Mouse (Mus musculus) adrenal gland, adult 18-20 months (tissue): ENCODE data around the gene Hdac11. TPM values are rescaled to one million over a fixed set of nuclear protein-coding genes. Genes with fewer than 3 reads are reported as not detected.
"Not testable (repeated sequence)": the region's sequence is repeated elsewhere in the genome, so short reads cannot be mapped to it uniquely, and the experiment has no call there.

Experiments used
- DNase-seq, 2 experiments: peaks; one replicate each; pipeline ENCODE4 v3.0.0; 2021 to 2022; ENCODE audit warnings: low spot score in 2 of 2
- total RNA-seq, 2 experiments: library from RNA; stranded (reverse); gene quantifications; 1 replicate in 1 of 2; 2 replicates in 1 of 2; pipeline ENCODE4 v1.2.3; 2021

The Hdac11 gene
- total RNA-seq, 2 experiments from 2014 or later: 7.1 to 10.9 TPM

- DNase-seq: no peak
Measured at GRCm38 (mm10) chr6:91198456-91198855, 42.0 kb downstream of the Hdac11 start.

DNA sequence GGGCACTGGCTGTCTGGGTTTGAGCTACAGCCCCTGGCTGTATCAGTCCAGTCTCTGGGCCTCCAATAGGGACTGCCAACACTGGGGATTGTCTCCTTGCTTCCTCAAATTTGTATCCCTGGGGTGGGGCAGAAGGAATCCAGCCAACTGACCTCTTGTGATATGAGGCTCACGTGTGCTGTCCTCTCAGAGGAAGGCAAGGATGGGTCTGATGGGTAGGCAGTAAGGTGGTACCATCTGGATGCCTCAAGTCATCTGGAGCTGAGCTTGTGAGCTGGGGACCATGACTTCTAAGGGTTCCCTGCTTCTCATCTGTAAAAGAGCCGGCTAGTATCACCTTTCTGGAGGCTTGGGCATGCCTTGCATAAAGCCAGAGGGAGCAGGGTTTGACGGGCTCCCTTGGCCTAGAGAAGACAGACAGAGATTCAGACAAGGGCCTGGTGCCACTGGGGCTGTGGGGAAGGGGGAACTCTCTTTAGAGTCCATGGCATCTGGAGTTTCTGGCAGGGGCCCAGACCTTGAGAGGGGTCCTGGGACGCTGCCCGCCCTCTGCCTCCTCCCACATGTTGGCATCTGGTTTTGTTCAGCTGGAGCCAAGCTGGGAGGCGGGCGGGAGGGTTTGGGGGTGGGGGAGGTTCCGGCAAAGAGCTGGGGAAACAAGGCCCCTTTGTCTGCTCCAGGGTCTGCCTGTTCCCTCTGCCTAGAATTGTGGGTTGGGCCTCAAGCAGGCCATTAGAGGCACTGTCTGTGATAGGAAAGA is 44.1 kb downstream of the Hdac11 start:
- no peak for DNase-seq

GRCm38 (mm10) chr6:91201881-91202341 is 45.4 kb downstream of the Hdac11 start:
- DNase-seq: peak in 1 of 2 experiments; percentile 22

GRCm38 (mm10) chr6:91202571-91202970 is 46.1 kb downstream of the Hdac11 start:
- DNase-seq: no peak

DNA sequence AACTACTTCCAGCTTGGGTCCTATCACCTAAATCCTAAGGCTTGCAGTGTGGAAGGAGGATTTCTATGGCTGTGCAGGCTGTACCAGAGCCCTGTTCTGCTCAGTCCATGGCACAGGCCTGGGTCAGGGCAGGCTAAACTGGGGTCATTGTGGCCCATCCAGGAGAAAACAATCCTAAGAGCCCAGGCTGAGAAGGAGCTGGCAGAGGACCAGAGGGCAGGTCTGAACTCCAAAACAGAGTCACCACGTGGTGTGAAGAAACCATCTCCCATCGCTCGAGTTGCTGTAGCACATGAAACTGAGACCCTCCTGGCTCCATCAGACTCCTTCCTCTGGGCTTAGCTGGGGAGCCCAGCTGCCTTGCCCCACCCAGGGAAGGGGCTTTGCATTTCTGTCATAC is 48.9 kb downstream of the Hdac11 start:
- no peak for DNase-seq

GRCm38 (mm10) chr6:91205791-91206190 is 49.3 kb downstream of the Hdac11 start:
- peak in 1 of 2 experiments; percentile 9 for DNase-seq

GRCm38 (mm10) chr6:91207491-91207890 is 51.0 kb downstream of the Hdac11 start:
- DNase-seq: no peak

DNA sequence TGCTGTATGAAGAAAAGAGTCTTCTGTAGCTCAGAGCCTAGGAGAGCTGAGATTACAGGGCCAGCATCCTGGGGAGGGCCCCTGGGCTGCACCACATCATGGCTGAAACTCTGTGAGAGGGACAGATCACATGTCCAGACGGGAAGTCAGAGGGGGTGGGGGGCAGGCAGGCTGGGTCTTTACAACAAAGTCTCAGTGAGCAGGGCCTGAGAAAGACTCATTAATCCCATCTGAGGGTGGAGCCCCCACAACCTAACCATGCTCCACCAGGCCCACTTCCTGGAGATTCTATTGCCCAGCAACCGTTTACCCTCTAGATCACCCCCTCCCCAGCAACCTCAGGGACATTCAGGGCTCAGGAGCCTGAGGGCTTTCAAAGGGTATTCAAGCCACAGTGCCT is 53.3 kb downstream of the Hdac11 start:
- no peak for DNase-seq

DNA sequence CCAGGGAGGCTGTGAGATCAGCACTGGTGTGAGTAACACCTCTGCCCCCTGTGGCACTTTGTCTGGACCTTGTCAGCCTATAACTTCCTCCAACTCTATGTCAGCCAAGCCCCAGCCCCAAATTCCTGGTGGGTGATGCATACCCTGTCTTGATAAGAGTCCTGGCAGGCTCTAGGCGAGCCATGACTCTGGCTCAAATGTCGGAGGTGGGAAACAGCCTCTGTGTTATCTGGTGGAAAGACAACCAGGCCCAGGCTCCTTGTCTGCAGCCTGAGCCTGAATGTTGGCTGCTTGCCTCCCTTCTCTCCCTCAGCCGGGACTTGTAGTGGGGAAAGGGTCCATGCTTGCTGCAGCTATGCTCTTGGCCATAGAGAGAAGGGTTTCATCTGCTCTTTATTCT is 54.4 kb downstream of the Hdac11 start:
- no peak for DNase-seq

- DNase-seq: not testable (repeated sequence)
Measured at GRCm38 (mm10) chr6:91212155-91212554, 55.7 kb downstream of the Hdac11 start, which contains the start of gene Fbln2. Gene Fbln2, plus strand, starts transcription at chr6:91212455.

DNA sequence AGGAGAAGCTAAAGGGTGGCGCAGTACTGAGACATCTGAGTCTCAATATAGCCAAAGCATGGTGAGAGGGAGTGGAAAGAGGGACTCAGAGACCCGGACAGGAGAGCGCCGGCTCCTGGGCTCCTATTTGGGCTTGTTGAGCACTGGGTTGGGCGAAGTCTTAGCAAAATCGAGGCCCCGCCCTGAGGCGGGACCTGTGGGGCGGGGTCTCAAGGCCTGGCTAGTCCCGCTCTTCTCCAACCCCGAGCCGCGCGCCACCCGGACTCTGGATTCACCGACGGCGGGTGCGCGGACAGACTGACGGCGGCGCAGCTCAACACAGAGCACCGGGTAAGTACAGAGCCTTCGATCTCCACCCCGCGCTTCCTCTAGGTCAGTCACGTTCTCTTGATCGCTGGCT is 56.1 kb downstream of the Hdac11 start:
- DNase-seq: peak; percentile 29 to 53

DNA sequence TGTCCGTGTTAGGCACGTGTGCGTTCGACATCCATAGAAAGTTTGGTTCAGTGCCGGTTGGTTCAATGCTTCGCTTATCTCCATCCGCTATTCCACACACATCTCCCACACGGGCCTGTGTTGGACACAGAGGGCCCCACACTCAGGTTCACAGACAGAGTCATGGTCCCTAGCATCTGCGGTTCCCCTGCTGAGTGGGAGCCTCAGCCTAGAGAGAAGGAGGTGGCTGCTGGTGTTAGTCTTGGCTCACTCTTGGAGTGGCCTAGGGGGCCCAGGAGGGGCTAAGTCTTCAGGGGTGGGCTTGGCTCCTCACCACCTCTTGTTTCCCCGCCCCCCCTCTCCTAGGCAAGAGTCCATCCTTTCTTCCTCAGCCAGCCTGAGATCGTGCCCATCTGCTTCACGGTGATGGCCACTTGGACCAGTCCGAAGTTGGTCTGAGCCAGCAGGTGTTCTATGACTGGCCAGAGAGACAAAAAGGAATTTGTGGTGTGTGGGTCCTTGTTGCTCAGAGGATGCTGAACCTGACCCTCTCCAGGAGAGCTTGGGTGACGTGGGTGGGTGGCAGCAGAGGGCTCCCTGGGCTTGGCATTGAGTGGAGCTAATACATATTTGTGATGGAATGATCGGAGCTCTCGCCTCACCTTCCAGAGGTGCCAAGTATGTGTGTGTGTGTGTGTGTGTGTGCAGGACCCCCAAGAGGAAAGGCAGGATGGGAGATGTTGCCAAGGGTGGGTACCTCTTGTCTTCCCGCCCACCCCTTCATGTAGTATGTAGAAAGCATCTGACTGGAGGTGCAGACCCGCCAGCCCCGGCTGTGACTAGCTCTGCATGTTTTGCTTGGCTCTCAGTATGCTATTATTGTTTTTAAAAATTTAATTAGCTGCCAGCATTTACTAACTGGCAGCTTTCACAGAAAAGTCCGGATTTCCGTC is 57.1 kb downstream of the Hdac11 start:
- DNase-seq: no peak

- no peak for DNase-seq
Measured at GRCm38 (mm10) chr6:91215454-91215853, 59.0 kb downstream of the Hdac11 start.

GRCm38 (mm10) chr6:91218445-91218844 is 62.0 kb downstream of the Hdac11 start:
- DNase-seq: no peak

GRCm38 (mm10) chr6:91218871-91219270 is 62.4 kb downstream of the Hdac11 start:
- no peak for DNase-seq

DNA sequence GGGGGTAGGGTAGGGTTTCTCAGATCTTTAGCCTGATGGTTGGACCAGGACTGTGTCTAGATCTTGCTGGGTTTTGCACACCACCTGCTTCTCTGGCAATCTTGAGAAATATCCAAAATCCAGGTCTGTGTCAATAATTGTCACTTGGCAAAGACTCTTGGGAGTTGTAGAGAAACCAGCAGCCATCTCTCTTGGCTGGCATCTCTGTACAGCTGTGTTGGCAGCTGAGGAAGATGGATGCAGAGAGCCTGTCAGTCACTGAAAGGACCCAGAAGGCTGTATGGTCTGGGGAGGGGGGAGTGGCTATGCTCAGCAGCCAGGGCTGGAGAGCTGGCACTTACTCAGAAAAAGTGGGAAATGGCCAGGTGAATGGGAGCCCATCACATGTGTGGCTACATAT is 63.6 kb downstream of the Hdac11 start:
- DNase-seq: no peak

GRCm38 (mm10) chr6:91221094-91221493 is 64.6 kb downstream of the Hdac11 start:
- no peak for DNase-seq

- DNase-seq: no peak
Measured at GRCm38 (mm10) chr6:91222694-91223346, 66.4 kb downstream of the Hdac11 start.
